Mouse (Mus musculus): Measurements from ENCODE around the gene Mtif2. TPM values are rescaled to one million over a fixed set of nuclear protein-coding genes. Genes with fewer than 3 reads are reported as not detected.
A peak's percentile ranks its signal among the peaks of the same experiment; 100 is the strongest.
"Not testable (repeated sequence)": the region's sequence is repeated elsewhere in the genome, so short reads cannot be mapped to it uniquely, and the experiment has no call there.

Gene Mtif2
- polyA plus RNA-seq, 1 experiment from 2014 or later, result 42.0 TPM

GRCm38 (mm10) chr11:29514682-29515412, 11.4 kb upstream of the Mtif2 start, which contains the start of gene Prorsd1:
Gene Prorsd1 (minus strand): TSS chr11:29515033.
- Histone ChIP-seq H3K9ac (ENCODE audit: low read length) (peak within 1 kb of the TSS; percentile 69), H3K4me1 (replicated peaks; ENCODE audit: control insufficient read depth, insufficient read depth, low read length) (peaks cover 8% of the 10 kb centered on the region), H3K4me3 (ENCODE audit: low read length) (peak within 1 kb of the TSS; percentile 66), H3K36me3 (ENCODE audit: control insufficient read depth, insufficient read depth, low read length) (peaks cover 7% of the 10 kb centered on the region), H3K4me2 (ENCODE audit: low read depth, low read length) (peak within 1 kb of the TSS; percentile 50), H3K27me3 (ENCODE audit: control insufficient read depth, insufficient read depth, low read depth, low read length) (no peaks in the 10 kb centered on the region), H3K9me3 (ENCODE audit: control insufficient read depth, low read length) (no peaks in the 10 kb centered on the region; the same call in 1 of the 2 replicates), H3K27ac (ENCODE audit: low read length) (peak within 1 kb of the TSS; percentile 63)
- peak; percentile 100 for ATAC-seq (ENCODE audit: low read depth)
- WGBS, result 2% methylated on average over 40 of the region's 40 CpGs

DNA sequence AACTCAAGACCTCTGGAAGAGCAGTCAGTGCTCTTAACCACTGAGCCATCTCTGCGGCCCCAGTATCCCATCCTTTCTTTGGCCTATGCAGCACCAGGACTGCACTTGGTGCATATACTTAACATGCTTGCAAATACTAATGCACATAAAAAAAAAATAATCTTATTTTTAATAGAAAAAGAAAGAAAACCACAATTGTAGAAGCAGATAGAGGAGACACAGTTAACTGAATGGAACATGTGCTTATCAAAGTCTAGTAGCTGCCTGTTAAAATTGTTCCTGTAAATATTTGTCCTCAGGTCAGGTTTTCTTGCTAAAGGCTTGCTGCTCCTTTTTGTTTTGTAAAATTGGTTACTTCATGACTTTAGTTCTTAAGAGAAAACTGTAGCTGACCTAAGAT, 12.0 kb downstream of the Mtif2 start:
- Histone ChIP-seq H3K4me1 (replicated peaks; ENCODE audit: control insufficient read depth, insufficient read depth, low read length) (no peaks in the 10 kb centered on the region), H3K9ac (ENCODE audit: low read length) (no peak overlapping the region), H3K4me2 (ENCODE audit: low read depth, low read length) (no peak overlapping the region), H3K9me3 (ENCODE audit: control insufficient read depth, low read length) (no peaks in the 10 kb centered on the region), H3K4me3 (ENCODE audit: low read length) (no peak overlapping the region), H3K36me3 (ENCODE audit: control insufficient read depth, insufficient read depth, low read length) (peaks cover 39% of the 10 kb centered on the region), H3K27ac (ENCODE audit: low read length) (no peak overlapping the region), H3K27me3 (ENCODE audit: control insufficient read depth, insufficient read depth, low read depth, low read length) (no peaks in the 10 kb centered on the region)
- 94% methylated on average over 1 of the region's 1 CpGs for WGBS
- no peak for ATAC-seq (ENCODE audit: low read depth)

- peaks cover 10% of the 10 kb centered on the region for H3K4me1 ChIP-seq (replicated peaks; ENCODE audit: control insufficient read depth, insufficient read depth, low read length)
- H3K27me3 ChIP-seq (ENCODE audit: control insufficient read depth, insufficient read depth, low read depth, low read length), result no peaks in the 10 kb centered on the region
- H3K9ac ChIP-seq (ENCODE audit: low read length), result no peak overlapping the region
- no peaks in the 10 kb centered on the region for H3K9me3 ChIP-seq (ENCODE audit: control insufficient read depth, low read length)
- H3K4me3 ChIP-seq (ENCODE audit: low read length), result no peak overlapping the region
- ATAC-seq (ENCODE audit: low read depth), result no peak
- H3K36me3 ChIP-seq (ENCODE audit: control insufficient read depth, insufficient read depth, low read length), result peaks cover 32% of the 10 kb centered on the region
- 79% methylated on average over 3 of the region's 3 CpGs for WGBS
- H3K4me2 ChIP-seq (ENCODE audit: low read depth, low read length), result no peak overlapping the region
- no peak overlapping the region for H3K27ac ChIP-seq (ENCODE audit: low read length)
These were observed 18.2 kb downstream of the Mtif2 start for GRCm38 (mm10) chr11:29544225-29544945.

DNA sequence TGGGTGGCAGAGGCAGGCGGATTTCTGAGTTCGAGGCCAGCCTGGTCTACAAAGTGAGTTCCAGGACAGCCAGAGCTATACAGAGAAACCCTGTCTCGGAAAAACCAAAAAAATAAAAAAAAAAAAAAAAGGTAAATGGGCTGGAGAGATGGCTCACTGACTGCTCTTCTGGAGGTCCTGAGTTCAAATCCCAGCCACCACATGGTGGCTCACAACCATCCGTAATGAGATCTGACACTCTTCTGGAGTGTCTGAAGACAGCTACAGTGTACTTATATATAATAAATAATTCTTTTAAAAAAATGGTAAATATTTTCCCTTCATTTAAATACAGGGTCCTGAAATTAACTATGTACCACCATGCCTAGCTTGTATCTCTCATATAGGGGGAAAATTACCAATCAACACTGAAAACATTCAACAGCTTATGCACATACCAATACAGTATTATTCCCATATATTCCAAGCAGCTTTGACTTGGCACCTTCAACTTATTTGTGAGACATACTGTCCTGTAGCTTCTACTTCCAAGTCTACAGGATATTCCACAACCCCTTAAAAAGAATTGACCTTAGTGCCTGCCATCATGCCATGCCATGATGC, 19.0 kb downstream of the Mtif2 start:
- not testable (repeated sequence) for H3K4me3 ChIP-seq (ENCODE audit: low read length); H3K27me3 ChIP-seq (ENCODE audit: control insufficient read depth, insufficient read depth, low read depth, low read length); ATAC-seq (ENCODE audit: low read depth); H3K4me2 ChIP-seq (ENCODE audit: low read depth, low read length); H3K9ac ChIP-seq (ENCODE audit: low read length); H3K9me3 ChIP-seq (ENCODE audit: control insufficient read depth, low read length); H3K27ac ChIP-seq (ENCODE audit: low read length)
- 81% methylated on average over 4 of the region's 4 CpGs for WGBS
- H3K36me3 ChIP-seq (ENCODE audit: control insufficient read depth, insufficient read depth, low read length), result peaks cover 29% of the 10 kb centered on the region
- peaks cover 10% of the 10 kb centered on the region for H3K4me1 ChIP-seq (replicated peaks; ENCODE audit: control insufficient read depth, insufficient read depth, low read length)

GRCm38 (mm10) chr11:29546297-29546696, 20.1 kb downstream of the Mtif2 start:
- not testable (repeated sequence) for H3K9me3 ChIP-seq (ENCODE audit: control insufficient read depth, low read length); ATAC-seq (ENCODE audit: low read depth); H3K27ac ChIP-seq (ENCODE audit: low read length); H3K27me3 ChIP-seq (ENCODE audit: control insufficient read depth, insufficient read depth, low read depth, low read length)
- Histone ChIP-seq H3K4me2 (ENCODE audit: low read depth, low read length) (peak overlapping the region; percentile 70), H3K36me3 (ENCODE audit: control insufficient read depth, insufficient read depth, low read length) (peaks cover 25% of the 10 kb centered on the region), H3K4me1 (replicated peaks; ENCODE audit: control insufficient read depth, insufficient read depth, low read length) (peaks cover 10% of the 10 kb centered on the region), H3K4me3 (ENCODE audit: low read length) (peak overlapping the region; percentile 88), H3K9ac (ENCODE audit: low read length) (peak overlapping the region; percentile 92)
- WGBS, result 89% methylated on average over 2 of the region's 2 CpGs

GRCm38 (mm10) chr11:29546762-29547161, 20.6 kb downstream of the Mtif2 start:
- peaks cover 22% of the 10 kb centered on the region for H3K36me3 ChIP-seq (ENCODE audit: control insufficient read depth, insufficient read depth, low read length)

DNA sequence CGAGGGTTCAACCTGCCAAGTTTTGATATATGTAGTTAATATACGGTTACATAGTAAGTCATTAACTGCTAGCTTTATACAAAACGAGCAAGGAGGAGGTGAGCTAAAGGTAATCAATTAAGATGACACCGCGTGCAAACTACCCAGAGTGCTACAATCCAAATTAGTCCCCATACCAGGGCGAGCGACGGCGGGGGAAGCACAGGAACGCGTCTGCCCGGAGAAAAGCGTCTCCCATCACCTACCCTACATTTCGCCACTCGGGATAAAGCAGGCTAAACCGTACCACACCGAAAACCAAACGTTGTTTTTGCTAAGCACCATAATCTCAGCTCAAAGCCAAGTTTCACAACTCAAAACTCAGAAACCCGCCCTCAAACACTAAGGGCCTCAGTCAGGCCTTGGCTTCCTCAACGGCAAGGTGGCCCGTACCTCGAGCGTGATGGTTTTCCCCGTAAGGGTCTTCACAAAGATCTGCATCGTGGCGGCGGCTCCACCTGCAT, 21.1 kb downstream of the Mtif2 start:
- no peaks in the 10 kb centered on the region for H3K27me3 ChIP-seq (ENCODE audit: control insufficient read depth, insufficient read depth, low read depth, low read length)
- ATAC-seq (ENCODE audit: low read depth), result peak; percentile 35
- peak overlapping the region; percentile 88 for H3K4me3 ChIP-seq (ENCODE audit: low read length)
- peak overlapping the region; percentile 69 for H3K27ac ChIP-seq (ENCODE audit: low read length)
- peaks cover 19% of the 10 kb centered on the region for H3K36me3 ChIP-seq (ENCODE audit: control insufficient read depth, insufficient read depth, low read length)
- WGBS, result under 1% methylated on average over 27 of the region's 27 CpGs
- H3K4me2 ChIP-seq (ENCODE audit: low read depth, low read length), result peak overlapping the region; percentile 70
- H3K4me1 ChIP-seq (replicated peaks; ENCODE audit: control insufficient read depth, insufficient read depth, low read length), result peaks cover 10% of the 10 kb centered on the region
- peak overlapping the region; percentile 92 for H3K9ac ChIP-seq (ENCODE audit: low read length)
- H3K9me3 ChIP-seq (ENCODE audit: control insufficient read depth, low read length), result no peaks in the 10 kb centered on the region

More at GRCm38 (mm10) chr11:29546762-29547161, 20.6 kb downstream of the Mtif2 start:
- Histone ChIP-seq H3K4me1 (replicated peaks; ENCODE audit: control insufficient read depth, insufficient read depth, low read length) (peaks cover 10% of the 10 kb centered on the region), H3K4me3 (ENCODE audit: low read length) (peak overlapping the region; percentile 88), H3K4me2 (ENCODE audit: low read depth, low read length) (peak overlapping the region; percentile 70), H3K9me3 (ENCODE audit: control insufficient read depth, low read length) (no peaks in the 10 kb centered on the region), H3K27me3 (ENCODE audit: control insufficient read depth, insufficient read depth, low read depth, low read length) (no peaks in the 10 kb centered on the region), H3K27ac (ENCODE audit: low read length) (no peak overlapping the region; the same call in 1 of the 2 replicates), H3K9ac (ENCODE audit: low read length) (peak overlapping the region; percentile 92)
- WGBS, result 11% methylated on average over 2 of the region's 2 CpGs
- ATAC-seq (ENCODE audit: low read depth), result no peak

DNA sequence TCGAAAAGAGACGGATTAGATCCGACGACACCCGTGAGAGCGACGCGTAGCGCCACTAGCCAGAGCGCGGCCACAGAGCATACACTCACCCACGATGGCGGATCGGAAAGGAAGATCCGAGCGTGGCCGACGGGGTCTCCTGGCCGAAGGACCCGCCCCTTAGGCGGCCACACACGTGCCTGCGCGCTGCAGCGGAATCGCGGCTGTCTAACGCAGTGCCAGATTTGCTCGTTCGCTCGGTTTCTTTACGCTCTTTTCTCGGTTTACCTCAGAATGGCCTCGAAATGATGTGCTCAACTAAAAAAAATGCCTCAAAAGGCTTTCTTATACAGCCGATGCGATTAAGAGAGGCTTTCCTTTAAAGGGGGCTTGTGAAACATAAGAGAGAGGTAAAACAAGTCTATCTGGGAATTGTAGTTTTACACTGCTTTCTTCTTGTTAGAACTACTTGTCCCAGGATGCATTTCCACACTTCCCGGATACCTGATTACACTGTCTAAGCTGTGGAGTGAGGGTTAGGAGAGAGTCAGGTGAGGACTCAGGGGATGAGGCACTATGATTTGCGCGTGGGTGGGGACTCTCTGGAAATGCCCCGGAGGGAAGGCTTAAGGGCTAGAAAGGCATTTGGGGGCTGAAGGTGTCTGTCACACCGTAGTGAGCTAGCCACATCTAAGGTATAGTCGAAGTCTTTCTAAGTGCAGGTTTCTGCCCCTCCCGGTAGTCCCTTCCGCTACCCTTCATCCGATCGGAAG, 21.7 kb downstream of the Mtif2 start, which contains the start of the genes Clhc1 and Rps27a:
Clhc1 (plus strand) TSS at position 199 of the 752 bp plus-strand sequence.
Rps27a (minus strand) TSS at position 358 of the 752 bp plus-strand sequence.
- peak within 1 kb of the TSS; percentile 92 for H3K9ac ChIP-seq (ENCODE audit: low read length)
- H3K4me3 ChIP-seq (ENCODE audit: low read length), result peak within 1 kb of the TSS; percentile 88
- whole genome bisulfite sequencing, result under 1% methylated on average over 46 of the region's 46 CpGs
- peaks cover 10% of the 10 kb centered on the region for H3K4me1 ChIP-seq (replicated peaks; ENCODE audit: control insufficient read depth, insufficient read depth, low read length)
- peak; percentile 97 for ATAC-seq (ENCODE audit: low read depth)
- peaks cover 18% of the 10 kb centered on the region for H3K36me3 ChIP-seq (ENCODE audit: control insufficient read depth, insufficient read depth, low read length)
- H3K4me2 ChIP-seq (ENCODE audit: low read depth, low read length), result peak within 1 kb of the TSS; percentile 72
- no peaks in the 10 kb centered on the region for H3K27me3 ChIP-seq (ENCODE audit: control insufficient read depth, insufficient read depth, low read depth, low read length)
- no peaks in the 10 kb centered on the region for H3K9me3 ChIP-seq (ENCODE audit: control insufficient read depth, low read length)
- H3K27ac ChIP-seq (ENCODE audit: low read length), result peak within 1 kb of the TSS; percentile 69
